Mouse (Mus musculus) macrophage (primary cell): Measurements from ENCODE around the gene Gramd1b. TPM values are rescaled to one million over a fixed set of nuclear protein-coding genes. Genes with fewer than 3 reads are reported as not detected.

Experiments used
- H3K27ac ChIP-seq: fragments of 350-480 bp; formaldehyde crosslinking; 2 replicates; pipeline ENCODE4 v1.9.0; 2021
- H3K36me3 ChIP-seq: fragments of 350-480 bp; formaldehyde crosslinking; 2 replicates; pipeline ENCODE4 v1.9.0; 2021; ENCODE audit errors: inconsistent target
- H3K4me3 ChIP-seq: fragments of 350-480 bp; formaldehyde crosslinking; 2 replicates; pipeline ENCODE4 v1.9.0; 2021; ENCODE audit errors: inconsistent target
- H3K79me2 ChIP-seq: fragments of 350-480 bp; formaldehyde crosslinking; 2 replicates; pipeline ENCODE4 v1.9.0; 2021; ENCODE audit errors: inconsistent target
- WGBS: methylation state at CpG from one replicate; pipeline ENCODE4 v1.1.7; 2026; ENCODE audit warnings: inconsistent platforms; ENCODE audit not compliant: missing documents; 5-methylcytosine and 5-hydroxymethylcytosine counted together
- polyA plus RNA-seq: library from polyadenylated mRNA; stranded (reverse); fragments of 250-400 nt; gene quantifications from 3 replicates; pipeline ENCODE4 v1.2.4, GENCODE M21; 2018; ENCODE audit warnings: inconsistent platforms

Gramd1b gene
- polyA plus RNA-seq, 1 experiment from 2014 or later = 73.4 TPM

- H3K36me3 ChIP-seq = no peaks in the 10 kb centered on the region
- no peak overlapping the region for H3K27ac ChIP-seq
- no peaks in the 10 kb centered on the region for H3K79me2 ChIP-seq
- 61% methylated on average over 8 of the region's 8 CpGs for WGBS
- H3K4me3 ChIP-seq = peak overlapping the region; percentile 28
Observed at GRCm38 (mm10) chr9:40269880-40270279, 261.3 kb downstream of the Gramd1b start.

- H3K4me3 ChIP-seq = peak within 1 kb of the TSS; percentile 28
- 4% methylated on average over 39 of the region's 42 CpGs for WGBS
- H3K36me3 ChIP-seq = no peaks in the 10 kb centered on the region
- H3K27ac ChIP-seq = no peak within 1 kb of the TSS
- no peaks in the 10 kb centered on the region for H3K79me2 ChIP-seq
Observed at GRCm38 (mm10) chr9:40269103-40269861, 261.9 kb downstream of the Gramd1b start, which contains the start of gene Scn3b. Scn3b (plus strand) TSS chr9:40269217.

- no peaks in the 10 kb centered on the region for H3K79me2 ChIP-seq
- WGBS = 8% methylated on average over 2 of the region's 4 CpGs
- peak overlapping the region; percentile 28; the same call in 1 of the 2 replicates for H3K4me3 ChIP-seq
- H3K27ac ChIP-seq = no peak overlapping the region
- no peaks in the 10 kb centered on the region for H3K36me3 ChIP-seq
Observed at GRCm38 (mm10) chr9:40268748-40269102, 262.5 kb downstream of the Gramd1b start.

- Histone ChIP-seq H3K27ac (no peak overlapping the region), H3K4me3 (0 out of 2 replicates have a peak overlapping the region, but pooled peaks have one; percentile 28), H3K79me2 (no peaks in the 10 kb centered on the region), H3K36me3 (no peaks in the 10 kb centered on the region)
- WGBS = 24% methylated on average over 20 of the region's 21 CpGs
Observed at GRCm38 (mm10) chr9:40268040-40268747, 263.0 kb downstream of the Gramd1b start.

GRCm38 (mm10) chr9:40263874-40264273 is 267.3 kb downstream of the Gramd1b start:
- Histone ChIP-seq H3K79me2 (no peaks in the 10 kb centered on the region), H3K4me3 (no peak overlapping the region), H3K36me3 (no peaks in the 10 kb centered on the region), H3K27ac (no peak overlapping the region)
- WGBS = 24% methylated on average over 6 of the region's 6 CpGs

- Histone ChIP-seq H3K4me3 (no peak overlapping the region), H3K27ac (no peak overlapping the region)
- WGBS = 56% methylated on average over 3 of the region's 3 CpGs
Observed at GRCm38 (mm10) chr9:40252459-40252858, 278.7 kb downstream of the Gramd1b start.

GRCm38 (mm10) chr9:40249106-40249505 is 282.1 kb downstream of the Gramd1b start:
- 57% methylated on average over 1 of the region's 1 CpGs for WGBS
- Histone ChIP-seq H3K4me3 (no peak overlapping the region), H3K27ac (no peak overlapping the region), H3K79me2 (no peaks in the 10 kb centered on the region), H3K36me3 (no peaks in the 10 kb centered on the region)

More at GRCm38 (mm10) chr9:40252459-40252858, 278.7 kb downstream of the Gramd1b start:
- Histone ChIP-seq H3K79me2 (no peaks in the 10 kb centered on the region), H3K36me3 (no peaks in the 10 kb centered on the region)

GRCm38 (mm10) chr9:40246702-40247101 is 284.5 kb downstream of the Gramd1b start:
- WGBS = 91% methylated on average over 6 of the region's 6 CpGs
- no peaks in the 10 kb centered on the region for H3K79me2 ChIP-seq
- H3K27ac ChIP-seq = no peak overlapping the region
- H3K4me3 ChIP-seq = no peak overlapping the region
- H3K36me3 ChIP-seq = no peaks in the 10 kb centered on the region

- H3K79me2 ChIP-seq = no peaks in the 10 kb centered on the region
- no peaks in the 10 kb centered on the region for H3K36me3 ChIP-seq
- no peak overlapping the region for H3K4me3 ChIP-seq
- no peak overlapping the region for H3K27ac ChIP-seq
- 94% methylated on average over 6 of the region's 7 CpGs for WGBS
Observed at GRCm38 (mm10) chr9:40245974-40246665, 285.1 kb downstream of the Gramd1b start.

GRCm38 (mm10) chr9:40245466-40245865 is 285.7 kb downstream of the Gramd1b start:
- no peaks in the 10 kb centered on the region for H3K79me2 ChIP-seq
- no peaks in the 10 kb centered on the region for H3K36me3 ChIP-seq
- H3K27ac ChIP-seq = no peak overlapping the region
- no peak overlapping the region for H3K4me3 ChIP-seq
- 82% methylated on average over 9 of the region's 9 CpGs for WGBS

Other genes starting within 250 kb of the Gramd1b start
- not detected in 3 replicates for gene Gm21915, start 139.2 kb upstream of the Gramd1b start, polyA plus RNA-seq
- 0.20 to 0.57 TPM (median 0.23 TPM) in 3 replicates for gene Clmp, start 154.6 kb upstream of the Gramd1b start, polyA plus RNA-seq